Mouse (Mus musculus) liver, embryonic 18 days (tissue): Measurements from ENCODE around the gene Olfr1286. TPM values are rescaled to one million over a fixed set of nuclear protein-coding genes. Genes with fewer than 3 reads are reported as not detected.

Source experiments
- polyA plus RNA-seq: library from polyadenylated mRNA; depleted of rRNA; stranded (reverse); fragments of >200 nt; gene quantifications from 2 replicates; pipeline ENCODE4 v1.2.3, GENCODE M21; 2012; rRNA removed

Gene Olfr1286
- polyA plus RNA-seq, result not detected in 2 replicates

DNA sequence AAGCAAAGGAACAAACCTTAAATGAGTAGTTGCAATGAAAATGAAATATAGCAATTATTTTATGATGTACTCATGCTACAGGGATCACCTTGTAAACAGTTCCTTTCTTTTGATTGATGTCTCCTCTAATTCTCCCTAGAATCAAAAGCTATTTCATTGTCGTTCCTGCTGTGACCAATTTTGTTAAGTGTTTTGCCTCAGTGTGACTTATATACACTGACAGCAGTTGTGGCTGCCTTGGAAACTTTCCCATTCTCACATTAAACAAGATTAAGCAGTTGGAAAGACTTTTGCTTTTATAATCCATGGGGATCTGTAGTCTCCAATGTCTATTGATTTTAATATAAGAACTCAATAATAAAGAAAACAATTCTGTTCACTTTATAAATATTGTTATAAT lies at the start of gene Olfr1286:
Gene Olfr1286 (minus strand): TSS at position 185 of the 400 bp plus-strand sequence.

GRCm38 (mm10) chr2:111448842-111449241 lies 25.9 kb upstream of the Olfr1286 start, which contains the start of gene Olfr1287:
TSS of gene Olfr1287 (plus strand) at chr2:111449142.

DNA sequence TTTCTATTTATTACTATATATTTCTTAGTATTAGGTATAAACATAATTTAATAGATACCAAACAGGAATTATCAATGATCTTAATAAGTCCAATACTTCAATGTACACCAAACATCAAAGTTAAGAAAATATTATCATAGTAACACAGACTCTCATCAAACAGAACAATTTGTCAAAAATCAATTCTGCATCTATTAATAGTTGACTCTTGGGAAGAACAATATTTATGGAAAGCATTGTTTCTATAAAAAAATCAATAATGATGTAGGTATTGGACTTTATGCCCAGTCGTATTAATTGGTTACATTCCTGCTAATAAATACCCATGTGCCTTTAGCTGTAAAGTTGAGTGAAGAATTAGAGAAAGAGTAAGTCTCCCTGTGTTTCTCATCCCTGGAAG lies 47.7 kb downstream of the Olfr1286 start, which contains the start of gene Olfr1284:
Gene Olfr1284 (plus strand): TSS at position 301 of the 400 bp plus-strand sequence.

Other genes with a start within 250 kb of the Olfr1286 start
- gene 4930430A15Rik, start 193.5 kb downstream of the Olfr1286 start, polyA plus RNA-seq, result not detected in 2 replicates
- gene Olfr1275, start 187.8 kb downstream of the Olfr1286 start, polyA plus RNA-seq, result not detected in 2 replicates
- not detected in 2 replicates for gene Olfr1276, start 168.6 kb downstream of the Olfr1286 start, polyA plus RNA-seq
- gene Olfr1277, start 149.0 kb downstream of the Olfr1286 start, polyA plus RNA-seq, result not detected in 2 replicates
- gene Olfr1278, start 133.0 kb downstream of the Olfr1286 start, polyA plus RNA-seq, result not detected in 2 replicates
- not detected in 2 replicates for gene Olfr1279, start 122.5 kb downstream of the Olfr1286 start, polyA plus RNA-seq
- not detected in 2 replicates for gene Olfr1280, start 109.1 kb downstream of the Olfr1286 start, polyA plus RNA-seq
- gene Olfr1281, start 96.6 kb downstream of the Olfr1286 start, polyA plus RNA-seq, result not detected in 2 replicates
- gene Olfr1282, start 87.0 kb downstream of the Olfr1286 start, polyA plus RNA-seq, result not detected in 2 replicates
- not detected in 2 replicates for gene Olfr1283, start 56.3 kb downstream of the Olfr1286 start, polyA plus RNA-seq
- not detected in 2 replicates for gene Olfr1284, start 47.6 kb downstream of the Olfr1286 start, polyA plus RNA-seq
- not detected in 2 replicates for gene Olfr1287, start 26.0 kb upstream of the Olfr1286 start, polyA plus RNA-seq
- gene Olfr1288, start 51.0 kb upstream of the Olfr1286 start, polyA plus RNA-seq, result not detected in 2 replicates
- gene Olfr1289, start 57.7 kb upstream of the Olfr1286 start, polyA plus RNA-seq, result not detected in 2 replicates
- not detected in 2 replicates for gene Olfr1290, start 70.7 kb upstream of the Olfr1286 start, polyA plus RNA-seq
- gene Olfr1291-ps1, start 74.1 kb upstream of the Olfr1286 start, polyA plus RNA-seq, result not detected in 2 replicates
- not detected in 2 replicates for gene Olfr1293-ps, start 102.1 kb upstream of the Olfr1286 start, polyA plus RNA-seq
- not detected in 2 replicates for gene Olfr1294, start 117.2 kb upstream of the Olfr1286 start, polyA plus RNA-seq
- not detected in 2 replicates for gene Olfr1295, start 146.6 kb upstream of the Olfr1286 start, polyA plus RNA-seq
- gene Olfr1297, start 203.4 kb upstream of the Olfr1286 start, polyA plus RNA-seq, result not detected in 2 replicates
- gene Olfr1298, start 226.1 kb upstream of the Olfr1286 start, polyA plus RNA-seq, result not detected in 2 replicates
- not detected in 2 replicates for gene Olfr1299, start 238.3 kb upstream of the Olfr1286 start, polyA plus RNA-seq